Mouse (Mus musculus): ENCODE results near the gene Tbxa2r. TPM values are rescaled to one million over a fixed set of nuclear protein-coding genes. Genes with fewer than 3 reads are reported as not detected.
A peak's percentile ranks its signal among the peaks of the same experiment; 100 is the strongest.

Tbxa2r gene
- polyA plus RNA-seq, 1 experiment from 2014 or later = 2.6 TPM

DNA sequence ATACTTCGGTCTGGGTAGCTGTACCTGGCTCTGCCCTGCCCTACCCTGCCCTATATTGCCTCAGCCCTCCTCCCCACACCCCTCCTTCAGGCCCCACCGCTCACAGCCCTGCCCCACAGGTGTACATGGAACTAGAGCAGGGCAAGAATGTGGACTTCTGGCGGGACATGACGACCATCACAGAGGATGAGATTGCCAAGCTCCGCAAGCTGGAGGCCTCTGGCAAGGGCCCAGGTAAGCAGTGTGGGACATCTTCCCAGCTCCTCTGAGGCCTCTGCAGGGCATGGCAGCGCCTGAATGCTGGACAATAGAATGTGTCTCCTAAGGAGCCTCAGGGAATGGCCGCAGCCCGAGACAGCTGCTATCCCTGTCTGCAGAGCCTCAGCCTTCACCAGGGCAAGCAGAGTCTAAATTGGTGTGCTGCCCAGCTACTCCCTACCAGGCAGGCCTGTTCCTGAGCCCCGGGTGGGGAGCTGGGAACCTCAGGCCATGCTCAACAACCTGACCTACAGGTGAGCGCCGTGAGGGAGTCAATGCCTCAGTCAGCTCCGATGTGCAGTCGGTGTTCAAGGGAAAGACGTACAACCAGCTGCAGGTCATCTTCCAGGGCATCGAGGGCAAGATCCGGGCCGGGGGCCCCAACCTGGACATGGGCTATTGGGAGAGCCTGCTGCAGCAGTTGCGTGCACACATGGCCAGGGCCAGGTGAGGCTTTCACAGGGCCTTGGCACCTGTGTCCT, 4.6 kb upstream of the Tbxa2r start:
- no peaks in the 10 kb centered on the region for H3K9me3 ChIP-seq (replicated peaks)
- ATAC-seq = no peak
- no peaks in the 10 kb centered on the region for H3K27me3 ChIP-seq
- peaks cover 63% of the 10 kb centered on the region for H3K36me3 ChIP-seq (ENCODE audit: poor library complexity, severe bottlenecking)
- no peak overlapping the region for H3K9ac ChIP-seq
- H3K4me2 ChIP-seq = no peak overlapping the region
- H3K4me1 ChIP-seq = peaks cover 26% of the 10 kb centered on the region
- WGBS = 94% methylated on average over 18 of the region's 18 CpGs
- no peak overlapping the region for H3K27ac ChIP-seq
- peak overlapping the region; percentile 13; the same call in 1 of the 2 replicates for H3K4me3 ChIP-seq

DNA sequence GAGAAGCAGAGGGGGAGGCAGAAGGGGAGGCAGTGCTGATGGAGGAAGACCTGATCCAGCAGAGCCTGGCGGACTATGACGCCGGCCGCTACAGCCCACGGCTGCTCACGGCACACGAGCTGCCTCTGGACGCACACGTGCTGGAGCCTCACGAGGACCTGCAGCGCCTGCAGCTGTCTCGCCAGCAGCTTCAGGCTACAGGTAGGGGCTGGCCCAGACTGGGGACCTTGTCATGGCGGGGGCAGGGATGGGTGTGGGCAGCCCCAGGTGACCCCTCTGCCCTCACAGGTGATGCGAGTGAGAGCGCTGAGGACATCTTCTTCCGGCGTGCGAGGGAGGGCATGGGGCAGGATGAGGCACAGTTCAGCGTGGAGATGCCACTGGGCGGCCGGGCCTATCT, 3.4 kb upstream of the Tbxa2r start:
- H3K4me1 ChIP-seq = peaks cover 16% of the 10 kb centered on the region
- no peak overlapping the region for H3K4me3 ChIP-seq
- 95% methylated on average over 21 of the region's 21 CpGs for WGBS
- peaks cover 63% of the 10 kb centered on the region for H3K36me3 ChIP-seq (ENCODE audit: poor library complexity, severe bottlenecking)
- no peak overlapping the region for H3K27ac ChIP-seq
- no peak overlapping the region for H3K4me2 ChIP-seq
- no peaks in the 10 kb centered on the region for H3K27me3 ChIP-seq
- H3K9ac ChIP-seq = no peak overlapping the region
- no peak for ATAC-seq
- H3K9me3 ChIP-seq (replicated peaks) = no peaks in the 10 kb centered on the region

DNA sequence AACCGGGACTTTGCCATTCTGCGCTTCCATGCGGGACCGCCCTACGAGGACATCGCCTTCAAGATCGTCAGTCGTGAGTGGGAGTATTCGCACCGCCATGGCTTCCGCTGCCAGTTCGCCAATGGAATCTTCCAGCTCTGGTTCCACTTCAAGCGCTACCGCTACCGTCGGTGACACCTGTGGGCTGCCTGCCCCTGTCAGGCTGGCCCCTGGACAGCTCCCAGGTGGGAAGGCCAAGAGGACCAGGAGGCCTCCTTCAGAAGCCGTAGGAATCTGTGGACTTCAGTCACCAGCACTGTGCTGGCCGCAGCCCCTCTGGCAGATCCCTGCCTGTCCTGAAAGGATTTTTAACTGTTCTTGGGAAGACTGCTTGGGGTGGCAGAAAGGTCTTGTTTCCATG, 2.8 kb upstream of the Tbxa2r start:
- Histone ChIP-seq H3K9ac (no peak overlapping the region), H3K36me3 (ENCODE audit: poor library complexity, severe bottlenecking) (peaks cover 63% of the 10 kb centered on the region), H3K4me2 (no peak overlapping the region), H3K27me3 (no peaks in the 10 kb centered on the region), H3K27ac (no peak overlapping the region), H3K4me3 (no peak overlapping the region), H3K4me1 (peaks cover 16% of the 10 kb centered on the region), H3K9me3 (replicated peaks) (no peaks in the 10 kb centered on the region)
- no peak for ATAC-seq
- WGBS = 95% methylated on average over 18 of the region's 18 CpGs

- no peak overlapping the region for H3K27ac ChIP-seq
- no peak for ATAC-seq
- no peaks in the 10 kb centered on the region for H3K9me3 ChIP-seq (replicated peaks)
- 83% methylated on average over 6 of the region's 6 CpGs for WGBS
- no peak overlapping the region for H3K4me2 ChIP-seq
- H3K4me3 ChIP-seq = no peak overlapping the region
- H3K9ac ChIP-seq = no peak overlapping the region
- peaks cover 12% of the 10 kb centered on the region for H3K4me1 ChIP-seq
- H3K36me3 ChIP-seq (ENCODE audit: poor library complexity, severe bottlenecking) = peaks cover 63% of the 10 kb centered on the region
- peaks cover 5% of the 10 kb centered on the region for H3K27me3 ChIP-seq
Measured at GRCm38 (mm10) chr10:81326858-81327257, 1.7 kb upstream of the Tbxa2r start.

- Histone ChIP-seq H3K27ac (no peak overlapping the region; the same call in 1 of the 2 replicates), H3K36me3 (ENCODE audit: poor library complexity, severe bottlenecking) (peaks cover 54% of the 10 kb centered on the region), H3K27me3 (peaks cover 16% of the 10 kb centered on the region), H3K9ac (no peak overlapping the region), H3K4me1 (0 out of 2 replicates have a peak, but pooled peaks cover under 1% of the 10 kb centered on the region), H3K4me3 (no peak overlapping the region), H3K9me3 (replicated peaks) (no peaks in the 10 kb centered on the region), H3K4me2 (no peak overlapping the region)
- ATAC-seq = no peak
- 58% methylated on average over 2 of the region's 2 CpGs for WGBS
Measured at GRCm38 (mm10) chr10:81327959-81328358, 572 bp upstream of the Tbxa2r start.

DNA sequence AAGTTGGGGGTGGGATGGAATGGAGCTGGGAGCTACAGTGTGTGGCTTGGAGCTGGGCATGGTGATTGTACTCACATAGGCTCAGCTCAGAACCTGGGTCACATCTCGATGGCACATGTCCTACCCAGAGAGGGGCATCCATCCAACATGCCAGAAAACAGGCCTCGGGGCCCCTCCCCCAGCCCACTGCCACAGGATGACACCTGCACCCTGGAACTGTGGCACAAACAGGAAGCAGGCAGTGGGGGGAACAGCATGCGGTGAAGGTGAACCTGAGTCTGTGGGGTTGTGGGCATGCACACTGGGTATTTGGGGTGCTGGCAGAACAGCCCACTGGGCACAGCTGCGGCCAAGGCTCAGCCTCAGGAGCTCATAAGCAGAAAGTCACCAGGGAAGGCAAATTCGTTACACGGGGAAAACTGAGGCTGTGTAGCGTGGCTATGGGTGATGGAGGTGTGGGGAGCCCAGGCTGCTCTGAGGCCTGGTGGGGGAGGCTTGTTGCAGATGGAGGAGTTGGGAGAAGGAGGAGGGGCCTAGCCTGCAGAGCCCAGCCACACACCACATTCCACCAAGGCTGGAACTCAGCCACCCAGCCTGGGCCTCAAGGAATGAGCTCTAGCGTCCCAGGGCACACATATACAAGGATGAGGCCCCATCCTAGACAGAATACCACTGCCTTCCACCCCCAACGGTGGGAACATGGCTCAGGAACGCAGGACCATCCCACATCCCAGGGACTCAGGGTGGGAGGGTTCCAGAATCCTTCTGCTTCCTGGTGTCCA, 854 bp downstream of the Tbxa2r start:
- H3K27me3 ChIP-seq = peaks cover 25% of the 10 kb centered on the region
- no peaks in the 10 kb centered on the region for H3K9me3 ChIP-seq (replicated peaks)
- H3K36me3 ChIP-seq (ENCODE audit: poor library complexity, severe bottlenecking) = peaks cover 40% of the 10 kb centered on the region
- no peak overlapping the region for H3K4me2 ChIP-seq
- 76% methylated on average over 10 of the region's 10 CpGs for WGBS
- no peak overlapping the region for H3K27ac ChIP-seq
- H3K4me3 ChIP-seq = no peak overlapping the region
- no peaks in the 10 kb centered on the region for H3K4me1 ChIP-seq
- ATAC-seq = no peak
- peak overlapping the region; percentile 37; the same call in 1 of the 2 replicates for H3K9ac ChIP-seq

- Histone ChIP-seq H3K9ac (0 out of 2 replicates have a peak overlapping the region, but pooled peaks have one; percentile 37), H3K4me1 (no peaks in the 10 kb centered on the region), H3K9me3 (replicated peaks) (no peaks in the 10 kb centered on the region), H3K4me2 (no peak overlapping the region), H3K4me3 (no peak overlapping the region), H3K27me3 (peaks cover 29% of the 10 kb centered on the region), H3K27ac (no peak overlapping the region), H3K36me3 (ENCODE audit: poor library complexity, severe bottlenecking) (peaks cover 34% of the 10 kb centered on the region)
- WGBS = 62% methylated on average over 4 of the region's 4 CpGs
- no peak for ATAC-seq
Measured at GRCm38 (mm10) chr10:81330007-81330406, 1.5 kb downstream of the Tbxa2r start.

DNA sequence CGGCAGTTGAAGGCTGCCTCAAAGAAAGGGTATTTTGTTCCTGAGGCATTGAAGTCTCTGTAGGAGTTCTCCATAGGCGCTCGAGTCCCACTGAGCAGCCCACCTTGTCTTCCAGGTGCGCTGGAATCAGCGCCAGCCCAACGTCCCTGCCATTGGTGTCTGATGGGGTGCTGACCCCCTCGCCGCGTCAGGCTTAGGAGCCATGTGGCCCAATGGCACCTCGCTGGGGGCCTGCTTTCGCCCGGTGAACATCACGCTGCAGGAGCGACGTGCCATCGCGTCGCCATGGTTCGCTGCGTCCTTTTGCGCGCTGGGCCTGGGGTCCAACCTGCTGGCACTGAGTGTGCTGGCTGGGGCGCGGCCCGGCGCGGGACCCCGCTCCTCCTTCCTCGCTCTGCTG, 3.7 kb downstream of the Tbxa2r start:
- H3K4me1 ChIP-seq = 0 out of 2 replicates have a peak, but pooled peaks cover 2% of the 10 kb centered on the region
- H3K9me3 ChIP-seq (replicated peaks) = no peaks in the 10 kb centered on the region
- no peak overlapping the region for H3K4me3 ChIP-seq
- 13% methylated on average over 29 of the region's 29 CpGs for WGBS
- 0 out of 2 replicates have a peak overlapping the region, but pooled peaks have one; percentile 1 for H3K4me2 ChIP-seq
- H3K27me3 ChIP-seq = peaks cover 32% of the 10 kb centered on the region
- peaks cover 11% of the 10 kb centered on the region for H3K36me3 ChIP-seq (ENCODE audit: poor library complexity, severe bottlenecking)
- H3K27ac ChIP-seq = no peak overlapping the region
- no peak overlapping the region for H3K9ac ChIP-seq
- no peak for ATAC-seq

DNA sequence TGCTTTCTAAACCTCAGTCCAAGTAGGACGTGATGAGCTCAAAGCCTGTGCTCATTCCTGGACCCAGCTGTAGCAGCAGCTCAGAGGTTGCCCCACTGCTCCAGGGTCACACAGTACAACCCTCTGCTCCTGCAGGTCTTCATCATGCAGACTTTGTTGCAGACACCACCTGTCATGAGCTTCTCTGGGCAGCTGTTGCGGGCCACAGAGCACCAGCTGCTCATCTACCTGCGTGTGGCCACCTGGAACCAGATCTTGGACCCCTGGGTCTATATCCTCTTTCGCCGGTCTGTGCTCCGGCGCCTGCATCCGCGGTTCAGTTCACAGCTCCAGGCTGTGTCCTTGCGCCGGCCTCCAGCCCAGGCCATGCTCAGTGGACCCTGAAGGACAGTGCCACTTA, 5.8 kb downstream of the Tbxa2r start:
- H3K9me3 ChIP-seq (replicated peaks) = no peaks in the 10 kb centered on the region
- H3K4me3 ChIP-seq = no peak overlapping the region
- H3K27ac ChIP-seq = no peak overlapping the region
- H3K9ac ChIP-seq = no peak overlapping the region
- H3K4me1 ChIP-seq = 0 out of 2 replicates have a peak, but pooled peaks cover 2% of the 10 kb centered on the region
- H3K27me3 ChIP-seq = peaks cover 45% of the 10 kb centered on the region
- no peak overlapping the region for H3K4me2 ChIP-seq
- 60% methylated on average over 11 of the region's 11 CpGs for WGBS
- H3K36me3 ChIP-seq (ENCODE audit: poor library complexity, severe bottlenecking) = no peaks in the 10 kb centered on the region
- ATAC-seq = no peak

DNA sequence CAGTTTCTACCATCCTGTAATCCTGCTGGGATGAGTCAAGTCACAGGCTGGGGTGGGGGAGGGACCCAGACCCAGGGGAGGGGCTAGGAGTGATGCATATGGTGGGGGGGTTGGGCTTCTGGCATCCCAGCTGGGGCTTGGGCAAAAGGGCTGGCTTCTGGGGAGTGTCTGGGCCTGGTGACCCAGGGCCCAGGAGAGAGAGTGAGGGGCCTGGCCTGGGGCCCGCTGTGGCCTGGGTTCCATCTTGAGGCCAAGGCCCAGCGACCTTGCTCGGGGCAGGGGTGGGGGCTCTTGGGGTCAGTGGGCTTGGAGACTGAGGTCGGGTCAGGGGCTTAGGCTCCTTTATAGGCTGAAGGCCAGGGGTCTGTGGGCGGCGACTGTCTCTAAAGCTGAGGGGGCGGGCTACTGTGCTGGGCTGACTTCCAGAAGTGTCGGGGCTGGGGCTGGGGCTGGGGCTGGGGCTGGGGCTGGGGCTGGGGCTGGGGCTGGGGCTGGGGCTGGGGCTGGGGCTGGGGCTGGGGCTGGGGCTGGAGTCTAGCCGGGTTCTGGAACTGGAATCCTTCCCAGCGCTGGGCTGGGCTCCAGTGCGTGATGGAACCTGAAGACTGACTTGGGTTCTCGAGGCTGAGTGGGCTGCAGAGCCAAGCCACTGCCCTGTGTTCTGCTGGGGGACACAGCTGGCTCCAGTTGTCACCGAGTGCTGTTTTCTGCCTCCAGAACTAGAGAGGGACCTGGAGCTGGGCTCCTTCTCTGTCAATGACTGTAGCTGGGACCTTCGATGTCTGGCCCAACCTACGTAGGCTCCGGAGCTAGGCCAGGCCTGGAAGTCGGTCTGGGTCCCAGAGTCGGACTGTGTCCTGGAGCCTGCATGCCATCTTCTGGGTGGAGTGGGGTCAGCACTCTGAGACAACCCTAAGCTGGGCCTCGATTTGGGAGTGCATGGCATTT, 7.1 kb downstream of the Tbxa2r start:
- Histone ChIP-seq H3K9ac (peak overlapping the region; percentile 16; the same call in 1 of the 2 replicates), H3K4me3 (no peak overlapping the region), H3K27ac (no peak overlapping the region), H3K36me3 (ENCODE audit: poor library complexity, severe bottlenecking) (no peaks in the 10 kb centered on the region), H3K27me3 (peaks cover 51% of the 10 kb centered on the region), H3K4me2 (no peak overlapping the region), H3K4me1 (0 out of 2 replicates have a peak, but pooled peaks cover 2% of the 10 kb centered on the region), H3K9me3 (replicated peaks) (no peaks in the 10 kb centered on the region)
- ATAC-seq = no peak
- 42% methylated on average over 16 of the region's 19 CpGs for WGBS

- no peak overlapping the region for H3K27ac ChIP-seq
- no peak overlapping the region for H3K4me3 ChIP-seq
- no peaks in the 10 kb centered on the region for H3K36me3 ChIP-seq (ENCODE audit: poor library complexity, severe bottlenecking)
- H3K4me1 ChIP-seq = 0 out of 2 replicates have a peak, but pooled peaks cover 2% of the 10 kb centered on the region
- 94% methylated on average over 4 of the region's 4 CpGs for WGBS
- ATAC-seq = no peak
- no peaks in the 10 kb centered on the region for H3K9me3 ChIP-seq (replicated peaks)
- no peak overlapping the region for H3K9ac ChIP-seq
- H3K4me2 ChIP-seq = no peak overlapping the region
- H3K27me3 ChIP-seq = peaks cover 59% of the 10 kb centered on the region
Measured at GRCm38 (mm10) chr10:81336558-81336957, 8.0 kb downstream of the Tbxa2r start.
